Mouse (Mus musculus) testis, adult 2 months (tissue): ENCODE measurements at regions not wholly inside any gene's neighbourhood (a gene's known extent, or its start where the extent isn't known, plus 50 kb on each side); places are given as distances from the start of the nearest gene placed in this dataset.

Source experiments
- CTCF ChIP-seq: fragments of 200-500 bp; IDR thresholded peaks from 2 replicates; pipeline ENCODE4 v1.5.1; 2012; ENCODE audit warnings: low read depth, mild to moderate bottlenecking, inconsistent platforms, low read length, moderate library complexity; ENCODE audit not compliant: control insufficient read depth, insufficient read depth, insufficient replicate concordance
- POLR2A ChIP-seq: fragments of 200-500 bp; IDR thresholded peaks from 2 replicates; pipeline ENCODE4 v1.6.1; 2012; ENCODE audit warnings: low read depth, mild to moderate bottlenecking, inconsistent platforms, low read length, moderate library complexity; ENCODE audit not compliant: control insufficient read depth

- no peak for TF ChIP-seq CTCF
- no peak for TF ChIP-seq POLR2A
These were observed 507.6 kb downstream of the Gja1 start for GRCm38 (mm10) chr10:56884456-56885410.
